Mouse (Mus musculus): Measurements from ENCODE around the gene Phkb. TPM values are rescaled to one million over a fixed set of nuclear protein-coding genes. Genes with fewer than 3 reads are reported as not detected.

Gene Phkb
- 10 to 100 TPM; 24.2 to 29.1 TPM for total RNA-seq (2023)

DNA sequence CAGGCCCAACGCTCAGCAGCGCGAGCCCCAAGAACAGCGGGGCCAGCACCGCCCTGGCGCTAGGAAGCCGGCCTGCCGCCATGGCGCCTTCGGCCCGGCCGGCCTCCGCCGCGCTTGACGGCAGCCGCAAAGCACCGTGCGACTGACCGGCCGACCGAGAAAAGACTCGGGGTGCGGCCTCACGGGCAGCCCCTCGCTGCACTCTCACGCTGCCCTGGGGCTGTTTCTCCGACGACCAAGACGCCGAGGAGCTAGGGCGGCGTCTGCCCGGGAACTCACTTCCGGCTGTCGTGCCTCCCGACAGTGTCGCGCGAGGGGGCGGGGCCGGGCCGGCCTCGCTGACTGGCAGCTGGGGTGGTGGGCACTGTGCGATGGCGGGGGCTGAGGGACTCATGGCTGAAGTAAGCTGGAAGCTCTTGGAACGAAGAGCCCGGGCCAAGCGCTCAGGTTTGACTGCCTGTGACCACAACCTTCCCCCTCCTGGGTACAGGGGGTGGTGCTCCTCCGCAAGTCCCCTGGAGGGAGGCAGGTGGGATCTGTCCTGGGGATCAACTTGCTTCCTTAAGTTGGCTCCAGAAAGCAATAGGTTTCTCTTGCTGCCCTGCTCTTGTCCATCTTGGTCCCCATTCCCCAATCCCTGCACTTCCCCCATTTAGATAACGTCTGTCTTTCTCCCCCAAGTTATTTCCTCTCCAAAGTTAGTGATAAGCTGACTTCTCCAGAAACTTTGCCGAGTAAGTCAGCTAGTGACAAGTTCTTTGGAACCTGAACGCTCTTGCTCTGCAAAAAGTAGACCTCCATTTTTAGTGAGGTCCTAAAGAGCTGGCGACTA, at the start of gene Phkb, which contains the start of gene Itfg1:
Gene Phkb, plus strand, starts transcription at position 303 of the 832 bp plus-strand sequence.
Gene Itfg1, minus strand, starts transcription at position 265 of the 832 bp plus-strand sequence.

Other genes starting within 250 kb of the Phkb start
- gene Neto2, start 140.0 kb upstream of the Phkb start, total RNA-seq (2023): 1 to 10 TPM; 3.1 to 4.4 TPM
- 10 to 100 TPM; 27.0 to 28.7 TPM for gene Itfg1, start within 50 bp of the Phkb start, total RNA-seq (2023)